Mouse (Mus musculus): ENCODE results near the gene Cep170. TPM values are rescaled to one million over a fixed set of nuclear protein-coding genes. Genes with fewer than 3 reads are reported as not detected.
"Not testable (repeated sequence)": the region's sequence is repeated elsewhere in the genome, so short reads cannot be mapped to it uniquely, and the experiment has no call there.

Gene Cep170
- polyA plus RNA-seq, 1 experiment from 2014 or later = 69.2 TPM

GRCm38 (mm10) chr1:176836562-176836961, 22.7 kb upstream of the Cep170 start:
- H3K9me3 ChIP-seq (ENCODE audit: control insufficient read depth, low read length); H3K4me3 ChIP-seq (ENCODE audit: low read depth, low read length); H3K4me2 ChIP-seq; H3K9ac ChIP-seq (ENCODE audit: low read length); H3K36me3 ChIP-seq (ENCODE audit: control insufficient read depth, insufficient read depth, low read length); H3K27ac ChIP-seq (ENCODE audit: low read depth, low read length); H3K4me1 ChIP-seq (ENCODE audit: control insufficient read depth, insufficient read depth, low read length); ATAC-seq (ENCODE audit: low FRiP score); H3K27me3 ChIP-seq (ENCODE audit: control insufficient read depth, insufficient read depth, low read length): not testable (repeated sequence)
- DNase-seq (ENCODE audit: low spot score, missing footprints) = peak; percentile 59
- WGBS = 76% methylated on average over 7 of the region's 7 CpGs

- Histone ChIP-seq H3K4me2 (peak overlapping the region; percentile 79), H3K27ac (ENCODE audit: low read depth, low read length) (no peak overlapping the region), H3K9ac (ENCODE audit: low read length) (peak overlapping the region; percentile 40), H3K36me3 (ENCODE audit: control insufficient read depth, insufficient read depth, low read length) (no peaks in the 10 kb centered on the region), H3K9me3 (ENCODE audit: control insufficient read depth, low read length) (no peaks in the 10 kb centered on the region), H3K4me3 (ENCODE audit: low read depth, low read length) (peak overlapping the region; percentile 31), H3K4me1 (ENCODE audit: control insufficient read depth, insufficient read depth, low read length) (peaks cover 4% of the 10 kb centered on the region; the same call in 1 of the 2 replicates), H3K27me3 (ENCODE audit: control insufficient read depth, insufficient read depth, low read length) (peaks cover 7% of the 10 kb centered on the region; the same call in 1 of the 2 replicates)
- ATAC-seq (ENCODE audit: low FRiP score) (peak; percentile 69), DNase-seq (ENCODE audit: low spot score, missing footprints) (peak; percentile 88)
- WGBS = 2% methylated on average over 41 of the region's 41 CpGs
Measured at GRCm38 (mm10) chr1:176835501-176836294, 21.8 kb upstream of the Cep170 start.

- Histone ChIP-seq H3K36me3 (ENCODE audit: control insufficient read depth, insufficient read depth, low read length) (no peaks in the 10 kb centered on the region), H3K27ac (ENCODE audit: low read depth, low read length) (no peak overlapping the region), H3K4me2 (peak overlapping the region; percentile 79; the same call in 1 of the 2 replicates), H3K9ac (ENCODE audit: low read length) (no peak overlapping the region), H3K4me3 (ENCODE audit: low read depth, low read length) (no peak overlapping the region), H3K9me3 (ENCODE audit: control insufficient read depth, low read length) (no peaks in the 10 kb centered on the region), H3K27me3 (ENCODE audit: control insufficient read depth, insufficient read depth, low read length) (peaks cover 7% of the 10 kb centered on the region; the same call in 1 of the 2 replicates), H3K4me1 (ENCODE audit: control insufficient read depth, insufficient read depth, low read length) (peaks cover 4% of the 10 kb centered on the region; the same call in 1 of the 2 replicates)
- ATAC-seq (ENCODE audit: low FRiP score) (peak; percentile 27; the same call in 1 of the 2 replicates), DNase-seq (ENCODE audit: low spot score, missing footprints) (peak; percentile 83)
- WGBS = 53% methylated on average over 6 of the region's 6 CpGs
Measured at GRCm38 (mm10) chr1:176834880-176835279, 21.0 kb upstream of the Cep170 start.

DNA sequence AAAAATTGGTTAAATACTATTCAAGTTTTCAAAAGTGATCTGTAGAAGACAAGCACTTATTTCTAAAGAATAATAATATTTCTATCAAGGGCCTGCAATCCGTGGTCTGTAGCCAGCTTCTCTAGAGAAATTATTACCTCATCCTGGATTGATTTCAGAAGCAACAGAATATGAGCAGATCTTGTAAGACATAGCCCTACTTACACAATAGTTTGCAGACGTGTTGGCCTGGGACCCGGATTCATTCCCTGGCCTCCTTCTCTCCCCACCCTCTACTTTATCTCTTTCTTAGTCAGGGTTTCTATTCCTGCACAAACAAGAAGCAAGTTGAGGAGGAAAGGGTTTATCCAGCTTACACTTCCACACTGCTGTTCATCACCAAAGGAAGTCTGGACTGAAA, 20.1 kb upstream of the Cep170 start:
- 76% methylated on average over 3 of the region's 3 CpGs for WGBS
- no peak overlapping the region for H3K9ac ChIP-seq (ENCODE audit: low read length)
- H3K4me2 ChIP-seq = no peak overlapping the region
- H3K27ac ChIP-seq (ENCODE audit: low read depth, low read length) = no peak overlapping the region
- ATAC-seq (ENCODE audit: low FRiP score) (no peak), DNase-seq (ENCODE audit: low spot score, missing footprints) (no peak)
- H3K4me3 ChIP-seq (ENCODE audit: low read depth, low read length) = no peak overlapping the region
- no peaks in the 10 kb centered on the region for H3K9me3 ChIP-seq (ENCODE audit: control insufficient read depth, low read length)
- no peaks in the 10 kb centered on the region for H3K36me3 ChIP-seq (ENCODE audit: control insufficient read depth, insufficient read depth, low read length)
- H3K27me3 ChIP-seq (ENCODE audit: control insufficient read depth, insufficient read depth, low read length) = peaks cover 7% of the 10 kb centered on the region; the same call in 1 of the 2 replicates
- H3K4me1 ChIP-seq (ENCODE audit: control insufficient read depth, insufficient read depth, low read length) = peaks cover 4% of the 10 kb centered on the region; the same call in 1 of the 2 replicates

- H3K36me3 ChIP-seq (ENCODE audit: control insufficient read depth, insufficient read depth, low read length) = no peaks in the 10 kb centered on the region
- ATAC-seq (ENCODE audit: low FRiP score) = no peak
Measured at GRCm38 (mm10) chr1:176833257-176833656, 19.4 kb upstream of the Cep170 start.

GRCm38 (mm10) chr1:176832607-176833006, 18.7 kb upstream of the Cep170 start:
- peaks cover 4% of the 10 kb centered on the region; the same call in 1 of the 2 replicates for H3K4me1 ChIP-seq (ENCODE audit: control insufficient read depth, insufficient read depth, low read length)
- peaks cover 7% of the 10 kb centered on the region; the same call in 1 of the 2 replicates for H3K27me3 ChIP-seq (ENCODE audit: control insufficient read depth, insufficient read depth, low read length)
- no peak overlapping the region for H3K27ac ChIP-seq (ENCODE audit: low read depth, low read length)
- H3K9ac ChIP-seq (ENCODE audit: low read length) = no peak overlapping the region
- no peaks in the 10 kb centered on the region for H3K9me3 ChIP-seq (ENCODE audit: control insufficient read depth, low read length)
- no peak overlapping the region for H3K4me3 ChIP-seq (ENCODE audit: low read depth, low read length)
- WGBS = 88% methylated on average over 8 of the region's 8 CpGs
- no peaks in the 10 kb centered on the region for H3K36me3 ChIP-seq (ENCODE audit: control insufficient read depth, insufficient read depth, low read length)
- ATAC-seq (ENCODE audit: low FRiP score) (no peak), DNase-seq (ENCODE audit: low spot score, missing footprints) (peak; percentile 41)
- no peak overlapping the region for H3K4me2 ChIP-seq

More at GRCm38 (mm10) chr1:176833257-176833656, 19.4 kb upstream of the Cep170 start:
- Histone ChIP-seq H3K27ac (ENCODE audit: low read depth, low read length) (no peak overlapping the region), H3K4me3 (ENCODE audit: low read depth, low read length) (no peak overlapping the region), H3K9me3 (ENCODE audit: control insufficient read depth, low read length) (no peaks in the 10 kb centered on the region), H3K4me1 (ENCODE audit: control insufficient read depth, insufficient read depth, low read length) (peaks cover 4% of the 10 kb centered on the region; the same call in 1 of the 2 replicates), H3K9ac (ENCODE audit: low read length) (no peak overlapping the region), H3K4me2 (no peak overlapping the region), H3K27me3 (ENCODE audit: control insufficient read depth, insufficient read depth, low read length) (peaks cover 7% of the 10 kb centered on the region; the same call in 1 of the 2 replicates)
- DNase-seq (ENCODE audit: low spot score, missing footprints) = peak; percentile 69

DNA sequence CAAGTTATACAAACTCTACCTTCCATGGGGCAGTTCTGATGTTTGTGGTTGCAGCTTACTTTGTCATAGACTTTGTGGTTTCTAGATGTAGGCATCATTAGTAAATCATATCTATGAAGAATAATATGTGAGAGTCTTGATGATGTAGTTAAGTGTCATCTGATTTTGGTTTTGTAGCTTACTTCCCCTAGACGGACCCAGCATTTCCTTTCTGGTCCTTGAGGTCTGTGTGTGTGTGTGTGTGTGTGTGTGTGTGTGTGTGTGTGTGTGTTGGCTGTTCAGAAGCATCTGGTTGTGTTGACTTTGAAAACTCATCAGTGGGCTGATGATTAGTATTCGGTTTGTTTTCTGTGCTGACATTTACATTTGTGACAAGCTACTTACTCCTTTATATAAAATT, 18.2 kb upstream of the Cep170 start:
- Histone ChIP-seq H3K4me2 (no peak overlapping the region), H3K9ac (ENCODE audit: low read length) (no peak overlapping the region), H3K4me3 (ENCODE audit: low read depth, low read length) (no peak overlapping the region), H3K4me1 (ENCODE audit: control insufficient read depth, insufficient read depth, low read length) (peaks cover 4% of the 10 kb centered on the region; the same call in 1 of the 2 replicates), H3K27ac (ENCODE audit: low read depth, low read length) (no peak overlapping the region), H3K9me3 (ENCODE audit: control insufficient read depth, low read length) (no peaks in the 10 kb centered on the region), H3K27me3 (ENCODE audit: control insufficient read depth, insufficient read depth, low read length) (peaks cover 7% of the 10 kb centered on the region; the same call in 1 of the 2 replicates), H3K36me3 (ENCODE audit: control insufficient read depth, insufficient read depth, low read length) (no peaks in the 10 kb centered on the region)
- no peak for ATAC-seq (ENCODE audit: low FRiP score)
- 90% methylated on average over 2 of the region's 2 CpGs for WGBS
- no peak for DNase-seq (ENCODE audit: low spot score, missing footprints)

- H3K4me2 ChIP-seq = no peak overlapping the region
- ATAC-seq (ENCODE audit: low FRiP score) = no peak
- no peak overlapping the region for H3K4me3 ChIP-seq (ENCODE audit: low read depth, low read length)
- no peak overlapping the region for H3K27ac ChIP-seq (ENCODE audit: low read depth, low read length)
- DNase-seq (ENCODE audit: low spot score, missing footprints) = peak; percentile 61
- no peaks in the 10 kb centered on the region for H3K4me1 ChIP-seq (ENCODE audit: control insufficient read depth, insufficient read depth, low read length)
- H3K9ac ChIP-seq (ENCODE audit: low read length) = no peak overlapping the region
- no peaks in the 10 kb centered on the region for H3K27me3 ChIP-seq (ENCODE audit: control insufficient read depth, insufficient read depth, low read length)
- H3K9me3 ChIP-seq (ENCODE audit: control insufficient read depth, low read length) = no peaks in the 10 kb centered on the region
- H3K36me3 ChIP-seq (ENCODE audit: control insufficient read depth, insufficient read depth, low read length) = no peaks in the 10 kb centered on the region
- 94% methylated on average over 12 of the region's 12 CpGs for WGBS
Measured at GRCm38 (mm10) chr1:176828666-176829065, 14.8 kb upstream of the Cep170 start.

- Histone ChIP-seq H3K4me2 (no peak overlapping the region), H3K4me3 (ENCODE audit: low read depth, low read length) (no peak overlapping the region), H3K27ac (ENCODE audit: low read depth, low read length) (no peak overlapping the region), H3K27me3 (ENCODE audit: control insufficient read depth, insufficient read depth, low read length) (no peaks in the 10 kb centered on the region), H3K9ac (ENCODE audit: low read length) (no peak overlapping the region), H3K9me3 (ENCODE audit: control insufficient read depth, low read length) (no peaks in the 10 kb centered on the region), H3K36me3 (ENCODE audit: control insufficient read depth, insufficient read depth, low read length) (no peaks in the 10 kb centered on the region), H3K4me1 (ENCODE audit: control insufficient read depth, insufficient read depth, low read length) (no peaks in the 10 kb centered on the region)
- DNase-seq (ENCODE audit: low spot score, missing footprints) (peak; percentile 53), ATAC-seq (ENCODE audit: low FRiP score) (no peak)
- WGBS = 79% methylated on average over 5 of the region's 5 CpGs
Measured at GRCm38 (mm10) chr1:176827945-176828485, 14.1 kb upstream of the Cep170 start.

Measured in midbrain, embryonic 11.5 days (tissue).